Mouse (Mus musculus) heart, embryonic 12.5 days (tissue): ENCODE results near the gene Aldoc. TPM values are rescaled to one million over a fixed set of nuclear protein-coding genes. Genes with fewer than 3 reads are reported as not detected.

Experiments
- ATAC-seq: fragments of 200-750 bp; cut with Nextera tagmentation; 2 replicates; pipeline ENCODE4 v1.8.0; 2017; ENCODE audit warnings: moderate TSS enrichment, moderate library complexity; ENCODE audit not compliant: insufficient number of reproducible peaks, low FRiP score
- H3K27ac ChIP-seq: fragments of 300-500 bp; sonication (generic); 2 replicates; pipeline ENCODE4 v1.5.1; 2016; ENCODE audit warnings: mild to moderate bottlenecking, moderate library complexity; ENCODE audit not compliant: poor library complexity, severe bottlenecking
- H3K27me3 ChIP-seq: fragments of 300-500 bp; sonication (generic); replicated peaks from 2 replicates; pipeline ENCODE4 v1.6.1; 2016; ENCODE audit warnings: mild to moderate bottlenecking, moderate library complexity
- H3K36me3 ChIP-seq: fragments of 300-500 bp; sonication (generic); 2 replicates; pipeline ENCODE4 v1.6.1; 2016; ENCODE audit warnings: mild to moderate bottlenecking, moderate library complexity
- H3K4me1 ChIP-seq: fragments of 300-500 bp; sonication (generic); replicated peaks from 2 replicates; pipeline ENCODE4 v1.6.1; 2016; ENCODE audit warnings: mild to moderate bottlenecking
- H3K4me2 ChIP-seq: fragments of 300-500 bp; sonication (generic); 2 replicates; pipeline ENCODE4 v1.6.1; 2016; ENCODE audit warnings: mild to moderate bottlenecking, moderate library complexity
- H3K4me3 ChIP-seq: fragments of 300-500 bp; sonication (generic); 2 replicates; pipeline ENCODE4 v1.5.1; 2016; ENCODE audit warnings: mild to moderate bottlenecking
- H3K9ac ChIP-seq: fragments of 300-500 bp; sonication (generic); 2 replicates; pipeline ENCODE4 v1.6.1; 2016; ENCODE audit warnings: mild to moderate bottlenecking, moderate library complexity
- H3K9me3 ChIP-seq: fragments of 300-500 bp; sonication (generic); replicated peaks from 2 replicates; pipeline ENCODE4 v1.6.1; 2016; ENCODE audit warnings: mild to moderate bottlenecking, moderate library complexity
- WGBS: fragments of 180-500 bp; shearing (Covaris S2); methylation state at CpG from one replicate; pipeline ENCODE4 v1.1.7; 2016; 5-methylcytosine and 5-hydroxymethylcytosine counted together
- polyA plus RNA-seq: library from polyadenylated mRNA; unstranded; fragments of >200 nt; fragmentation: Nextera tagmentation; extraction: Ambion mirVana; gene quantifications from 2 replicates; pipeline ENCODE4 v1.2.1, GENCODE M21; 2016

The Aldoc gene
- polyA plus RNA-seq, 1 experiment from 2014 or later: 12.6 TPM

DNA sequence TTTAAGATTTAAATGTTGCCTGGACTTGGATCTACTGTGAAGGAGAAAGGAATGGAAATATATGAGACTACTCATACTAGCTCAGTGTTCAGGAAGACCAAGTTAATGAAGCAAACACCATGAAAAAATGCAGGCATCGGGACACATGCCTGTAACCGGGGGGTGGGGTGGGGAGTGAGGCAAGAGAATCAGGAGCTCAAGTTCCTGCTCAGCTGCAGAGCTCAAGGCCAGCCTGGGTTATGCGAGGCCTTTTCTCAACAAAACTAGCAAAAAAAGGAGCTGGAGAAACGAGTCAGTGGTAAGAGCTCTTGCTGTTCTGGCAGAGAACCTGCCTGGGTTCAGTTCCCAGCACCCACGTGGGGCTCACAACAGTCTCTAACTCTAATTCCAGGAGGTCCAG is 11.2 kb downstream of the Aldoc start:
- Histone ChIP-seq H3K27me3 (no peaks in the 10 kb centered on the region), H3K9ac (no peak overlapping the region), H3K4me3 (no peak overlapping the region), H3K4me1 (peaks cover 4% of the 10 kb centered on the region), H3K27ac (no peak overlapping the region), H3K4me2 (no peak overlapping the region), H3K36me3 (peaks cover 57% of the 10 kb centered on the region), H3K9me3 (no peaks in the 10 kb centered on the region)
- WGBS: 94% methylated on average over 5 of the region's 5 CpGs
- ATAC-seq: no peak

DNA sequence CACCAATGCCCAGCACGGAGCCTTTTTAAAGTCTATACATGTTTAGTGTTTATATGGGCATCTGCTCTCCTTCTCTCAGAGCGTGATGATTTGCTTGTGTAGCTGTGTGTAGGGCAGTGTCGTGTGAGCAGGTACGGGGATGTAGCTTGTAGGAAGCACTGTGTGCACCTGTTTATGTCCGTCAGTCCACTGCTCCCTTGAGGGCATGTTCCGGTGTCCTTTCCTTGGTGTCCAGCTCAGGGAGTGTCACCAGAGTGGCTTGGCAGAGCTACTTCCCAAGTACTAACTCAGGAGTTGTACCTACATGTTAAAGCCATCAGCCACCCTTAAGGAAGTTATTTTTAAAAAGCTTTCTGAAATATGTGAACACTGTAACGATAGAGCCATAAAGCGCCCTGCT is 14.3 kb downstream of the Aldoc start:
- H3K4me3 ChIP-seq: no peak overlapping the region
- H3K27me3 ChIP-seq: no peaks in the 10 kb centered on the region
- no peak overlapping the region for H3K27ac ChIP-seq
- H3K9me3 ChIP-seq: no peaks in the 10 kb centered on the region
- no peak overlapping the region for H3K9ac ChIP-seq
- H3K4me2 ChIP-seq: no peak overlapping the region
- 94% methylated on average over 8 of the region's 8 CpGs for WGBS
- H3K36me3 ChIP-seq: peaks cover 66% of the 10 kb centered on the region
- H3K4me1 ChIP-seq: 0 out of 2 replicates have a peak, but pooled peaks cover 6% of the 10 kb centered on the region
- ATAC-seq: no peak

DNA sequence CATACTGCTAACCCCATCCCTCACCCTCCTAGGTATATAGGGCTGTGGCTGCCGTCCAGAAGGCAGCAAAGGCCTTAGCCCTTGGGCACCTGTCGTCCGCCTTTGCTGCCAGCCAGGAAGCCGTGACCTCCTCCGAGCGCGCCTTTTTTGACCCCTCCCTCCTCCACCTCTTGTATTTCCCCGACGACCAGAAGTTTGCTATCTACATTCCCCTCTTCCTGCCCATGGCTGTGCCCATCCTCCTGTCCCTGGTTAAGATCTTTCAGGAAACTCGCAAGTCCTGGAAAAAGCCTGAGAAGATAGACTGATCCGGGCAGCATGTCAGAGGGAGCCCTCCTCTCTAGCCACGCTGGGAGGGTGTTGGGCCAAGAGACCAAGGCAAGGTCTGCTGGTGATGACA is 18.9 kb downstream of the Aldoc start:
- H3K4me1 ChIP-seq: peaks cover 39% of the 10 kb centered on the region
- no peaks in the 10 kb centered on the region for H3K27me3 ChIP-seq
- no peak for ATAC-seq
- H3K36me3 ChIP-seq: peaks cover 30% of the 10 kb centered on the region
- 60% methylated on average over 12 of the region's 12 CpGs for whole genome bisulfite sequencing
- no peak overlapping the region for H3K4me3 ChIP-seq
- no peak overlapping the region for H3K9ac ChIP-seq
- no peaks in the 10 kb centered on the region for H3K9me3 ChIP-seq
- no peak overlapping the region for H3K27ac ChIP-seq
- no peak overlapping the region for H3K4me2 ChIP-seq

DNA sequence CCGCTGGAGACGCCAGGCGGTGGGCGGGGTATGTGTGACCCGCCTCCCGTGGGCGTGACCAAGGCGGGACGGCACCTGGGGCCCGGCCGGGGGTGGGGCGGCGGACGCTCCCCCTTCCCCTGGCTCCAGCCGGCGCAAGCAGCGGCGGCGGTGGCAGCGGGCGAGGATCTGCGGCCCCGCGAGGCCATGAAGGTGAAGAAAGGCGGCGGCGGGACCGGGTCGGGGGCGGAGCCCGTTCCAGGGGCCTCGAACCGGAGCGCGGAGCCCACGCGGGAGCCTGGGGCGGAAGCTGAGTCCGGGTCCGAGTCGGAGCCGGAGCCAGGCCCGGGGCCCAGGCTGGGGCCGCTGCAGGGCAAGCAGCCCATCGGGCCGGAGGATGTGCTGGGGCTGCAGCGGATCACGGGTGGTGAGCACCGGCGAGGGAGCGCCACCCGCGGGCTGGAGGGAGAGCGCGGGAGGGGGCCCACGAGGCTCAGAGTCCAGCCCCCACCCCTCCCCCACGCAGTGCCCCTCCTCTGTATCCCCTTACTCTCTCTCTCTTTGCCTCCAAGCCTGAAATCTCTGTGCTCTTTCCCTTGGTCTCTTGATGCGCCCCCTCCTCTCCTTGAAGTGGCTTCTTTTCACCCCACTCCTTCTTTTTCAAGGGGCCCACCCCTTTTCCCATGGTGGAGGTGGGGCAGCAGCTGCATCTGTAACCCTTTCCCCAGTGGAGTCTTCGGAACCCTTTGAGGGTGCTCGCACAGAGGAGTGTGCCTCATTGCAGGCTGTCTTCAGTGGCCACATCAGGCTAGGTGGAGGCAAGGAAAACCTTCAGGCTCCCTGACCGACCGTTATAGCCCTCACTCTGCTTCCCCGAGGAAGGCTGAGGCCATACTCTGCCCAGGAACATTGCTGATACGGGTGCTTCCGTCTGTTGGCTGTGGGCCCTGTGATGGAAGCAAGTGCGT is 20.9 kb downstream of the Aldoc start, which contains the start of gene Unc119:
Gene Unc119, plus strand, starts transcription at position 102 of the 947 bp plus-strand sequence.
- Histone ChIP-seq H3K9me3 (no peaks in the 10 kb centered on the region), H3K4me1 (peaks cover 41% of the 10 kb centered on the region), H3K9ac (peak within 1 kb of the TSS; percentile 89), H3K27ac (peak within 1 kb of the TSS; percentile 73), H3K36me3 (peaks cover 27% of the 10 kb centered on the region), H3K4me3 (peak within 1 kb of the TSS; percentile 82), H3K27me3 (no peaks in the 10 kb centered on the region), H3K4me2 (peak within 1 kb of the TSS; percentile 93)
- under 1% methylated on average over 64 of the region's 66 CpGs for WGBS
- peak; percentile 88 for ATAC-seq

DNA sequence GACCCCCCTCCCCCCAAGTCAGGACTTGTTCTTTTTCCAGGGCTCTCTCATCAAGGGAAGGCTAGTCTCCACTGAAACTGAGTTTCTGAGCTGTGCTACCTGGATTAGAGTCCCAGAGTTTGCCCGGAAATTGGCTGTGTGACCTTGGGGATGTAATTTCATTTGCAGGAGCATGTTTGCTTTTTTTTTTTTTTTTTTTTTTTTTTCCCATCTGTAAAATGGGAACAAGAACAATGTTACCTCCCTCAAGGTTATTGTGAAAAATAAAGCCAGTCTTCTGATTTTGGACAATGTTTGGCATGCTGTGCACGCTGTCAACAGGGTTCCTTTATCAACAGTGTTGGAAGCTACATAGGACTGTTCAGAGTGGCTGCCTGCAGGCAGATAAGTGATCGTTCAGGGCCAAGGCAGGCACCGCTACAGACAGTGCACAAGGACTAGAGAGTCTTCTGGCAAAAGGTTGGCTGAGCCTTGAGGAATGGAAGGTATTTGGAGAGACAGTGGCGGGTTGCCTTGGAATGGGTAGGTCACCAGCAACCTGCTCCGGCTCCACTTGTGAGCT is 21.6 kb downstream of the Aldoc start:
- Histone ChIP-seq H3K27me3 (no peaks in the 10 kb centered on the region), H3K4me2 (peak overlapping the region; percentile 93), H3K4me1 (peaks cover 46% of the 10 kb centered on the region), H3K36me3 (peaks cover 24% of the 10 kb centered on the region), H3K9ac (peak overlapping the region; percentile 89), H3K27ac (peak overlapping the region; percentile 73), H3K4me3 (peak overlapping the region; percentile 82), H3K9me3 (no peaks in the 10 kb centered on the region)
- no peak for ATAC-seq
- 31% methylated on average over 6 of the region's 6 CpGs for WGBS

DNA sequence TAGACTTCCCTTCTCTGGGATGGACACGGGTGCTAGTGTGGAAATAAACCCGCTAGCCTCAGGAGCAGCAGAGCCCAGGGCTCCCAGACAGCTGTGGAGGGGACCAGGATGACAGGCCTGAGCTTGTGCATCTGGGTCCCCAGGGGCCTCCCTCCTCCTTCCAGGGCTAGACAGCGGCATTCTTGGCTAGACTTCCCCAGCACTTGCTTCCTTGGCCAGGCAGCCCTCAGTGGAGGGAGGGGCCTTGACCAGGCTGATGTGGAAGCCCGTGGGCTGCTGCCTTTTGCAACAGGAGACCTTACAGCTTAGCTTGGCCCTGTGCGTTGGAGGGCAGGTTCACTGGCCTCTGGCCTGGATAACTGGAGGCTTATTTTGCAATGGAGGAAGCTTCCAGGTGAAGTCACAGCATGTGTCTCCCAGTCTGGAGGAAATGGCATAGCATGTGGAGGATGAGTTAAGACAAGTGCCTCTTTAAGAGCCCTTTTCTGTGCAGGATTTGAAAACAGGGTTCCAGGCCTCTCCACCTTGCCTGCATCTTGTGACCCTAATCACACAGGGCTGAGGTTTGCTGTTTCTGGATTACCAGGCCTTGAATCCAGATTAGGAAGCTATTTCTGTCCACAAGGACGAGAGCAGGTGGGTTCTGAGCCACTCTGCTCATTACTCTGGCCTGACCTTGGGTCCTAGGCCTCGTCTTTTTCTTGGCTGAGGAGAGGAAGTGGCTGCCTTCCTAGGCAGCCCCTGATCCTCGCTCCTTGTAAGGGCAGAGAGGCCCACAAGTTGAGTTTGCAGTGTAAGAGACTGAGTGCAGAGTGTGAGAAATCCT is 22.3 kb downstream of the Aldoc start:
- Histone ChIP-seq H3K4me2 (peak overlapping the region; percentile 93), H3K36me3 (peaks cover 18% of the 10 kb centered on the region), H3K27me3 (no peaks in the 10 kb centered on the region), H3K9me3 (no peaks in the 10 kb centered on the region), H3K27ac (peak overlapping the region; percentile 73), H3K4me3 (peak overlapping the region; percentile 9; the same call in 1 of the 2 replicates), H3K9ac (peak overlapping the region; percentile 35), H3K4me1 (peaks cover 53% of the 10 kb centered on the region)
- no peak for ATAC-seq
- WGBS: 24% methylated on average over 8 of the region's 8 CpGs

DNA sequence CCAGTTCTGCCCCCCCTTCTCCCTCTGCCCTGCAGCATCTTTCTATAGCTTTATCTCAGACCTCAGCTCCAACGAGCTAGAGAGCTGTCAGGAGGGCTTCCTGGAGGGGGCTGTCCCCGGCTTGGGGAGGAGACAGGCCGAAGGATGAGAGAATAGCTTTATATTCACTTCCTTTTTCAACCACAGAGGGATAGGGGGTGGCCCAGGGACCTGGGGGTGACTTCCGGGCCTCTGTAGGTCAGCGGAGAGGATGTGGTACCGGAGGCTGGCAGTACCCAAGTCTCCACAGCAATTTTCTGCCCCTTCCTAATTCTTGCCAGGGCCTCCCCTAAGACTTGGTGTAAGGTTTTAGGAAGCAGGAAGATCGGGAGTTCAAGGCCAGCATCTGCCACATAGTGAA is 23.0 kb downstream of the Aldoc start:
- H3K36me3 ChIP-seq: peaks cover 16% of the 10 kb centered on the region
- H3K27me3 ChIP-seq: no peaks in the 10 kb centered on the region
- no peak overlapping the region for H3K4me3 ChIP-seq
- peaks cover 54% of the 10 kb centered on the region for H3K4me1 ChIP-seq
- H3K9ac ChIP-seq: peak overlapping the region; percentile 35
- H3K27ac ChIP-seq: peak overlapping the region; percentile 73; the same call in 1 of the 2 replicates
- ATAC-seq: no peak
- WGBS: 61% methylated on average over 7 of the region's 7 CpGs
- H3K4me2 ChIP-seq: peak overlapping the region; percentile 93; the same call in 1 of the 2 replicates
- no peaks in the 10 kb centered on the region for H3K9me3 ChIP-seq

- Histone ChIP-seq H3K36me3 (peaks cover 16% of the 10 kb centered on the region), H3K4me3 (no peak overlapping the region), H3K9ac (no peak overlapping the region), H3K27me3 (no peaks in the 10 kb centered on the region), H3K9me3 (no peaks in the 10 kb centered on the region), H3K27ac (no peak overlapping the region), H3K4me2 (no peak overlapping the region), H3K4me1 (peaks cover 52% of the 10 kb centered on the region)
- 83% methylated on average over 6 of the region's 6 CpGs for WGBS
- no peak for ATAC-seq
Measured at GRCm38 (mm10) chr11:78346326-78347069, 23.7 kb downstream of the Aldoc start.

GRCm38 (mm10) chr11:78347070-78347754 is 24.4 kb downstream of the Aldoc start:
- no peaks in the 10 kb centered on the region for H3K27me3 ChIP-seq
- peaks cover 48% of the 10 kb centered on the region for H3K4me1 ChIP-seq
- H3K4me3 ChIP-seq: no peak overlapping the region
- no peak overlapping the region for H3K27ac ChIP-seq
- peaks cover 16% of the 10 kb centered on the region for H3K36me3 ChIP-seq
- H3K4me2 ChIP-seq: no peak overlapping the region
- H3K9me3 ChIP-seq: no peaks in the 10 kb centered on the region
- H3K9ac ChIP-seq: no peak overlapping the region
- WGBS: 86% methylated on average over 10 of the region's 10 CpGs
- ATAC-seq: no peak

GRCm38 (mm10) chr11:78347908-78348307 is 25.1 kb downstream of the Aldoc start:
- no peak overlapping the region for H3K4me2 ChIP-seq
- no peak overlapping the region for H3K27ac ChIP-seq
- no peak overlapping the region for H3K9ac ChIP-seq
- H3K27me3 ChIP-seq: no peaks in the 10 kb centered on the region
- H3K4me1 ChIP-seq: peaks cover 46% of the 10 kb centered on the region
- H3K36me3 ChIP-seq: peaks cover 16% of the 10 kb centered on the region
- no peaks in the 10 kb centered on the region for H3K9me3 ChIP-seq
- no peak for ATAC-seq
- WGBS: 77% methylated on average over 9 of the region's 9 CpGs
- H3K4me3 ChIP-seq: no peak overlapping the region
